Mouse (Mus musculus): ENCODE results near the gene Kank4.

DNA sequence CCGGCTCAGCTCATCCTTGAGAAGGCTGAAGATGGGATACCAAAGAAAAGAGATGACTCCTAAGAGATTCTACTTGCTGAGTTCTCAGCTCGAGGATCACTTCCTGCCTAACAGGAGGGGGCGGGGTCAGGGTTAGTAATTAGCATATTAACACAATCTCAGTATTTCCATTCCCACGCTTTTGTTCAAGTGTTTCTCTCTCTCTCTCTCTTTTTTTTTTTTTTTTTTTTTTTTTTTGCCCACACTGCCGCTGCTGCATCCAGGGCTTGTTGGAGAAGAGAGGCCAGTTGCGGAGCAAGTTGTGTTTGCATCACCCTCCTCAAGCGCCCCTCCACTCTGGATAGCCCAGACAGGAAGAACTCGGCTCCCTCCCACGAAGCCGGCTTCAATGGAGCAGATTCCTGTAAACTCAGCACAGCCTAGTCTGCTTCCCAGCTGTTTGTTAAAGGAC lies 27.5 kb downstream of the Kank4 start:
- TF ChIP-seq CTCF (IDR thresholded peaks at IDR 0.05; ENCODE audit: low read depth) (no peak), EP300 (IDR thresholded peaks at IDR 0.05; ENCODE audit: low read depth) (no peak)

All from liver, postnatal 0 days (tissue).